Mouse (Mus musculus) G1E (cell line): ENCODE data around the gene Palm2.

Experiments used
- CTCF ChIP-seq: IDR thresholded peaks from 2 replicates; pipeline ENCODE4 v1.5.1; 2012; ENCODE audit warnings: low read depth, low read length, inconsistent platforms, mixed read lengths
- GATA1 ChIP-seq: IDR thresholded peaks from 2 replicates; pipeline ENCODE4 v1.6.1; 2012; ENCODE audit warnings: borderline replicate concordance, low read length, inconsistent platforms, mixed read lengths
- POLR2AphosphoS5 ChIP-seq: IDR thresholded peaks from 2 replicates; pipeline ENCODE4 v1.6.1; 2012; ENCODE audit warnings: low read depth, low read length, inconsistent platforms; ENCODE audit not compliant: insufficient replicate concordance
- TAL1 ChIP-seq: conservative IDR thresholded peaks from 2 replicates; pipeline ENCODE4 v1.6.1; 2012; ENCODE audit warnings: low read depth, low read length, inconsistent platforms, mixed read lengths

GRCm38 (mm10) chr4:57716735-57717134 lies 282.7 kb downstream of the Palm2 start:
- TF ChIP-seq CTCF (no peak), POLR2AphosphoS5 (no peak), GATA1 (no peak), TAL1 (no peak)
